Mouse (Mus musculus) brain, adult 10 weeks (tissue): ENCODE measurements around the gene Morn4. TPM values are rescaled to one million over a fixed set of nuclear protein-coding genes. Genes with fewer than 3 reads are reported as not detected.

Experiments
- polyA plus RNA-seq: library from polyadenylated mRNA; stranded (reverse); fragments of 350-450 nt; fragmentation: Illumina TruSeq; extraction: RNeasy Lipid Tissue Mini Kit (QIAGEN cat#74804); gene quantifications from one replicate; pipeline ENCODE4 v1.2.3, GENCODE M21; 2015; ENCODE audit warnings: low read depth, low replicate concordance

Gene Morn4
- polyA plus RNA-seq: 66.3 TPM

GRCm38 (mm10) chr19:42086166-42086565 lies at the start of gene Morn4:
TSS of gene Morn4 (minus strand) at chr19:42086357.

GRCm38 (mm10) chr19:42128787-42129508 lies 42.8 kb upstream of the Morn4 start, which contains the start of gene Avpi1:
TSS of gene Avpi1 (minus strand) at chr19:42129059.

GRCm38 (mm10) chr19:42089748-42090595 lies 3.8 kb upstream of the Morn4 start, which contains the start of gene Pi4k2a:
TSS of gene Pi4k2a (plus strand) at chr19:42090470.

GRCm38 (mm10) chr19:42051948-42052347 lies 34.2 kb downstream of the Morn4 start, which contains the start of gene 4933411K16Rik:
TSS of gene 4933411K16Rik (plus strand) at chr19:42052248.

GRCm38 (mm10) chr19:42045269-42046102 lies 40.7 kb downstream of the Morn4 start, which contains the start of gene Hoga1:
TSS of gene Hoga1 (plus strand) at chr19:42045610.

GRCm38 (mm10) chr19:42035456-42036248 lies 50.5 kb downstream of the Morn4 start, which contains the start of gene Ankrd2:
TSS of gene Ankrd2 (plus strand) at chr19:42036000.

Other genes with a start within 250 kb of the Morn4 start
- gene Frat2, start 238.2 kb downstream of the Morn4 start, polyA plus RNA-seq: 3.2 TPM
- gene Rrp12, start 190.2 kb downstream of the Morn4 start, polyA plus RNA-seq: 18.4 TPM
- gene Pgam1, start 174.4 kb downstream of the Morn4 start, polyA plus RNA-seq: 759 TPM
- 26.2 TPM for gene Exosc1, start 152.9 kb downstream of the Morn4 start, polyA plus RNA-seq
- gene Zdhhc16, start 152.9 kb downstream of the Morn4 start, polyA plus RNA-seq: 47.2 TPM
- 21.3 TPM for gene Mms19, start 105.2 kb downstream of the Morn4 start, polyA plus RNA-seq
- gene Ubtd1, start 104.6 kb downstream of the Morn4 start, polyA plus RNA-seq: 12.3 TPM
- 0.43 TPM for gene Ankrd2, start 50.4 kb downstream of the Morn4 start, polyA plus RNA-seq
- gene Hoga1, start 40.7 kb downstream of the Morn4 start, polyA plus RNA-seq: 1.6 TPM
- gene 4933411K16Rik, start 34.1 kb downstream of the Morn4 start, polyA plus RNA-seq: not detected
- gene Pi4k2a, start 4.1 kb upstream of the Morn4 start, polyA plus RNA-seq: 59.5 TPM
- gene Avpi1, start 42.7 kb upstream of the Morn4 start, polyA plus RNA-seq: 59.4 TPM
- gene Marveld1, start 61.0 kb upstream of the Morn4 start, polyA plus RNA-seq: 7.0 TPM
- 73.0 TPM for gene Zfyve27, start 77.6 kb upstream of the Morn4 start, polyA plus RNA-seq
- 4.1 TPM for gene Sfrp5, start 115.9 kb upstream of the Morn4 start, polyA plus RNA-seq
- gene Golga7b, start 161.2 kb upstream of the Morn4 start, polyA plus RNA-seq: 97.3 TPM